Mouse (Mus musculus) adipocyte (in vitro differentiated cells): Measurements from ENCODE around the gene Prelid1.

Experiments used
- DNase-seq: peaks from one replicate; pipeline ENCODE4 v3.0.0-alpha.2; 2016; ENCODE audit warnings: low spot score

Prelid1 gene

DNA sequence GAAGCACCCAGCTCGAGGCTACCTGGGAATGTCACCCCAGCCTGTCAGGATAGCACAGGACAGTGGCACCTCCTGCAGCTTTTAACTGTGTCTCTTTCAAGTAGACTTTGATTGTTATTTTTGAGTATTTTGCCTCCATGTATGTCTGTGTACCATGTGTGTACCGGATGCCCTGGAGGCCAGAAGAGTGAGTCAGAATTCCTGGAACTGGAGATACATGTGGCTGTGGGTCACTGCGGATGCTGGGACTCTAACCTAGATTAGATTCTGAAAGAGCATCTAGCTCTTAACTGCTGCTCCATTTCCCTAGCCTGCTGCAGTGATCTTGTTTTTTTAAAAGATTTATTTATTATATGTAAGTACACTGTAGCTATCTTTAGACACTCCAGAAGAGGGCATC is 12.0 kb downstream of the Prelid1 start:
- no peak for DNase-seq

DNA sequence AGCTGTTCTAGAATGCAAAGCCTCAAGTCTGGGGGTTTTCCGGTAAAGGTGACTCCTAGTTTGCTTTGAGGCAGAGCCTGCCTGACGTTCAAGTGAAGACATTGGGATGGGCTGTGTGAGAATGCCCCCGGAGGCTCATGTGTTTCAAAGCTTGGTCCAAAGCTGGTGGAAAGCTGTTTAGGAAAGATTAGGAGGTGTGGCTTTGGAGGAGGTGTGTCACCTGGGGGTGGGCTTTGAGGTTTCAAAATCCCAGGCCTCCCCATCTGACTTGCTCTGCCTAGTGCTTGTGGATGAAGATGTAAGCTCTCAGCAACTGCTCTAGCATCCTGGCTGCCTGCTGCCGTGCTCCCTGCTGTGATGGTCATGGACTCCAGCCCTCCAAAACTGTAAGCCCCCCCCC is 15.4 kb downstream of the Prelid1 start:
- no peak for DNase-seq

DNA sequence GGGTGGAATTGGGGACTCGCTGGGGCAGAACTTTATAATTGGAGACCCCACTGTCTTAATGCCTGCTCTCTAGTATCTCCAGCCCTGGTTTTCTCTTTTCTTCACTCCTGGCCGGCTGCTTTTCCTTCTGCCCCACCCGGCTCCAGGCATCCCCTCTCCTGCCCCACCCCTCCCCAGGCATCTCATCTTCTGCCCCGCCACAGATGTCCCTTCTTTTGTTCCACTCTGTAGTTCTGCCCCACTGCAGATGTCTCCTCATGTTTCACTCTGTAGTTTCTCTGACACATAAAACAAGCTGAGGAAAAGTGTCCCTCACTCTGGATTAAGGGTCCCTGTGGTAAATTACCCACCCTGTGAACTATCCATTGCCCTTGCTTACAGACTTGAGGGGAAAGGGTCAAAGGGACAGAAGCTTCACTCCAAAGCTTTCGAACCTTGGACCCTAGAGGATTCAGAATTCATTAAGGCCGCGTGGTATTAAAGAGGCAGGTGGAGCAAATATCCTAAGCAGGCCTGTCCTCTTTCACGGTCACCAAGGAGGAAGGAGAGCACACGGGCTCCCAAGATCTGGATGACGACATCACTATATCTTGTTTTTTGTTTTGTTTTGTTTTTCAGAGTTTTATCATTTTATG is 17.2 kb downstream of the Prelid1 start:
- DNase-seq: no peak

DNA sequence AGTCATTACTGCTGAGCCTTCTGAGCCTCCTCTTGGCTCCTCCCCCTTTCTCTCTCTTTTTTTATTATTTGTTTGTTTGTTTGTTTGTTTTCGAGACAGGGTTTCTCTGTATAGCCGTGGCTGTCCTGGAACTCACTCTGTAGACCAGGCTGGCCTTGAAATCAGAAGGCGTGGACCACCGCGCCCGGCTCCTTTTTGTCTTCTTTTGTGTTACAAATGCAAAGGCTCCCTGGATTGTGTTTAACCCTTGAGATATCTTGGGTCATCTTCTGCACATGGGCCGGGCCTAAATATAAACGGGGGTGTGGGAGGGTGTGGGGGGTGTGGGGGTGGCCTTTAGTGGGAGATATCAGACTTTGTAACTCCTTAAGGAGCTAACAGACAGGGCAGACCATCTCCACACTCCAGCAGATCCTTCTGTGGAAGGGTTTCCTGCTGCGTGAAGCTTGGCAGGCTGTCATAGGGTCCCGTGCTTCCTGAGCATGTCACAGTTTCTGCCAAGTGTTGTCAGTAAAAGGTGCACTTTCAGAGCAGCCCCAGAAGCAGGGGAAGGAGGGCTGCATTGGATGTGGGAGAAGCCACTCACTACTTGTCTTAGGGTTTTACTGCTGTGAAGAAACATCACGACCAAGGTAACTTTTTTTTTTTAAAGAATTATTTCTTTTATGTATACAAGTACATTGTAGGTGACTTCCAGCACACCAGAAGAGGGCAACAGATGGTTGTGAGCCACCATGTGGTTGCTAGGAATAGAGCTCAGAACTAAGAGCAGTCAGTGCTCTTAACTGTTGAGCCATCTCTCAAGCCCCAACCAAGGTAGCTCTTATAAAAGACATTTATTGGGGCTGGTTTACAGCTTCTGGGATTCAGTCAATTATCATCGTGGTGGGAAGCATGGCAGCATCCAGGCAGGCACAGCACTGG is 18.1 kb downstream of the Prelid1 start:
- DNase-seq: no peak

- DNase-seq: peak; percentile 35
Measured at GRCm38 (mm10) chr13:55339259-55339658, 19.0 kb downstream of the Prelid1 start.

DNA sequence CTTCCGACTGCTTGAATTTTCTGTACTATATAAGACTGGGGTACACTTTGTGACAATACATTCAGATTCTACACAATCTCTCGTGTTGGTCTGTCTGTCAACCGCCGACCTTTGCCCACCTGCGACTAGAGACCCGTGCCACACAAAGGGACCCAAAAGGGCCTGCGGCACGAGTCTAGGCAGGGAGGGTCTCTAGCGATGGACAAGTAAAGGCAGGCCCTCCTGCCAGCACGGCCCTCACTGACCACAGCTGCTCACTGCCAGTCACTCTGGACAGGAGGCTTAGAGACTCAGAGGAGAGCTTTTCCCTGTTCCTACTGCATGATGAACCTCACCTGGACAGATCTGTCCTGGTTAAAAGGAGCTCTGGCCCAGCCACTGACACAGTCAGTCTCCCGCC is 22.2 kb downstream of the Prelid1 start:
- no peak for DNase-seq

- no peak for DNase-seq
Measured at GRCm38 (mm10) chr13:55344286-55344685, 24.0 kb downstream of the Prelid1 start.

DNA sequence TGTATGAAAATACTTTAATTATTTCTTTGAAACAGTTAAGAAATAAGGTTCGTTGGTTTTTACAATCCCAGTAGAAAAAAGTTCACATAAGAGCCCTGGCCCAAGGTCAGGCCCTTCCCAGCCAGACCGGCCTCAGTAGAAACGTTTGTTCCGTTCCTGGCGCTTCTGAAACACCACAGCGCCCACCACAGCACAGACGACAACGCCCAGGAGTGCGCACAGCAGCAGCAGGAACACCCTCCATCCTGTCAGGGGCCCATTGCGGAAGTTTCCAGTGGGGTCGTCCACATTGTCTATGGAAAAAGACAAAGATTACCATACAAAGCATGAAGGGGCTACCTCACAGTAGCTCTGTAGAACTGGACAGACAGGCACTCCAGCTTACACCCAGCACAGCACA is 26.4 kb downstream of the Prelid1 start:
- no peak for DNase-seq

DNA sequence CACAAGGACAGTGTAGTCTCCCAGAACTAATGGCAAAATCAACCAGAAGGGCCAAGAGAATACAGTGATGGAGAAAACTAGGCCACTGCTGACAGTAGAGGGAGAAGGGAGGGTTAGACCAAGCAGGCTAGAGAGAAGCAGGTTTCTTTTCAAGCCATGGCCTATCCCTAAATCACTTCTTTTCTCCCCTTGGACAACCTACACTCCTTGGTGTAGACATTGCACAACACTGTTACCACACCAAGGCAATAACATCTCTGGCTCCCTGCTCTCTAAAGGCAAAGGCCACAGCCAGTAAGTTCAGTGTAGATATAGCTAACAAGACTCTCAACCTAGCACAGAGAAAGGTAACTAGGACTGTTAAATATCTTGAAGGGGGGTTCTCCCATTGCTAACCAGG is 40.8 kb downstream of the Prelid1 start:
- peak; percentile 68 for DNase-seq

GRCm38 (mm10) chr13:55361974-55362452 is 41.7 kb downstream of the Prelid1 start:
- peak; percentile 21 for DNase-seq

- DNase-seq: peak; percentile 99
Measured at GRCm38 (mm10) chr13:55362453-55363060, 42.3 kb downstream of the Prelid1 start, which contains the start of gene Lman2. Lman2 (minus strand) TSS chr13:55362783.

GRCm38 (mm10) chr13:55368401-55368800 is 48.1 kb downstream of the Prelid1 start:
- no peak for DNase-seq

DNA sequence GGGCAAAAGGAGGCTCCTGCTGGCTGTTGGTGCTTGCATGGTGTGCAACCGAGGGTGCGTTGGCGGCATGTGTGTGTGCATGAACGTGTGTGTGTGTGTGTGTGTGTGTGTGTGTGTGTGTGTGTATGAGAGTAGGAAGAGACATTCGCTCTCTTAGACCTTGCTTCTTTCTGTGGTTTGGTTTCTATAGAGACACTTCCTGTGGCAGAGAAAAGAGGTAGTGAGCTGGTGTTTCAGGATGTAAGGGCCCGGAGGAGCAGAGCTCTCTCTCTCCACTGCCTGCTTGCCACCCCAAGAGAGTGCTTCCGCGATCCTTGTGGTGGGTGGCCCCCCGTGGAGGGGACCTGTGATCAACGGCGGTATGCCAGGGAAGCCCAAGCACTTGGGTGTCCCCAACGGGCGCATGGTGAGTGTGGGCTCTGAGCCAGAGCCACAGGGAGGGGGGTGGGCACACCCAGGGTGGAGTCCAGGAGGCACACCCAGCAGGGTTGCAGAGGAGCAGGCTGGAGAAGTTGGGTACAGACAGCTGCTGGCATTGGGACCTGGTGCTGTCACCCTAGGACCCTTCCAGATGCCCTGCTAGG is 49.3 kb downstream of the Prelid1 start, which contains the start of gene Rgs14:
Gene Rgs14, plus strand, starts transcription at position 202 of the 584 bp plus-strand sequence.
- no peak for DNase-seq

- DNase-seq: no peak
Measured at GRCm38 (mm10) chr13:55370234-55370633, 49.9 kb downstream of the Prelid1 start.

DNA sequence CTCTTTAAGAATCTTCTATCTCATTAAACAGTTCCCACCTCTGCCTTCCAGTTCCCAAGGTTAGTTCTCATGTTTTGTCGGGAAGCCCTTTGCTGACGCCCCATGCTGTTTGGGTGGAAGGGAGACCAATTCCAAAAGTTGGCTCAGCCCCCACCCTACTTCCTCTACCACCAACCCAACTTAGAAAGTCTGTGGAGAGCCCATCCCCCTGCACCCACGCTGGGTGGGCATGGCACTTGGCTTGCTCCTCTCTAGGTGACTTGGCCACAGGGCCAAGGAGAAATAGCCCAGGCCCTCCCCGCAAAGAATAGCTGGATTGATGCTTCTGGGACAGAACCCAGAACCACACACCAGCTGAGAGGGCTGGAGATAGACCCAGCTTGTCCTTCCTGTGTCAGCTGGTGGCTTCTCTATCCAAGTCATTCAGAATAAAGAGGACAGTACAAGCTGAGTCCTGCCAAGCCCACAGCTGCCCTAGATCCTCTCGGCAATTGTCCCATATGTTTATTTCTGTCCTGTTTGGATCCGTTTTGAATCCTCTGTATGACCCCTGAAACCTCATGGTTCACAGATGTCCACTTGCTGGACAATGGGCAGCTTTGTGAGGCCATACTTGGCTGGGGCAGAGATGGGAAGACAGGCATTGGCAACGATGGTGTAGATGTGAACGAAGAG is 50.8 kb downstream of the Prelid1 start:
- DNase-seq: peak; percentile 9

DNA sequence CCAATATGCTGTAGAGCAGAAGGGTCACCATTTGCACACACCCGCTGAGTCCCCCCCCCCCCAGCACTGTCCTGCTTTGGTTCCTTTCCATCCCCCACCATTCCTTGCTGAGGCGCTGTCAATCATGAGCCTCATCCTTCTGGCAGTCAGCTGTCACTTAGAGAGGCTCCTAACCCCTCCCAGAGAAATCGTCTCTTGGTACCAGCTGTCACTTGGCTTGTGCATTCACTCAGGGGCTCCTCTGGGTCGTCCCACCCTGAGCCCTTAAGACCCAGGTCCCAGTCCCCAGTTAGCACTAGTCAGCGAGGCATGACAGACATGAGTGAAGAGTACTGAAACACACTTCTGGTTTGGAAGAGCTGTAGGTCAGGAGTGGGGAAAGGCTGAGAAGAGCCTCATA is 51.4 kb downstream of the Prelid1 start:
- no peak for DNase-seq

DNA sequence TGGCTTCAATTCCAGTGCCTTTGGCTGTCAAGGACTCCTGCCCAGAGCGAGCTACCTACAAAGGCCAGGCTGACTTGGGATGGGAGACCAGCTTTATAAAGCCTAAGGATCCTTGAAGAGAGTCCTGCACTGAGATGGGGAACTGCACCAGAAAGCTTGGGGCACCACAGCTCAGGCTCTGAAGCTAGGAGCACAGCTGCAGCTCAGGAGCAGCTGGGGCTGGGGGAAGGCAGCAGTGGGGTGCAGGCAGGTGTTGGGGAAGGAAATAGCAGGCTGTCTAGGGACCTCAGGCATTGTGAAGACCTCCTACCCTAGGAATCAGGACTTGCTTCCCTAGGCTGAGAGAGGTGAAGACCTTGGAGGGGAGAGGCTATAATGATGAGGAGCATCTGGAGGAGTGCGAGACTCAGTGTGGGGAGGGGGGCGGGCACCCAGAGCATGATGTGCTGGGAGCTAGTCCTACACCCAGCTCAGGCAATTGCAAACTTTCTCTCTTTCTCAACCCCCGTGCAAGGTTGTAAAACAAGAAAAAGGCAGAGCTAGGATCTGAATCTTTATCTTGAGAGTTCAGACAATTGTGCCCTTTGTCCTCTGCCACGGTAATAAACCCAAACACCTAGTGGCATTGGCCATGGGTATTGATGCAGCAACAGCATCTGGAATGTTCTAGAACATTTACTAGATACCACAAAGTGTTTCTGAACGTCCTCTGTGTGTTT is 54.1 kb downstream of the Prelid1 start:
- DNase-seq: no peak
